Mouse (Mus musculus): ENCODE measurements around the gene 5730596B20Rik.

The 5730596B20Rik gene

DNA sequence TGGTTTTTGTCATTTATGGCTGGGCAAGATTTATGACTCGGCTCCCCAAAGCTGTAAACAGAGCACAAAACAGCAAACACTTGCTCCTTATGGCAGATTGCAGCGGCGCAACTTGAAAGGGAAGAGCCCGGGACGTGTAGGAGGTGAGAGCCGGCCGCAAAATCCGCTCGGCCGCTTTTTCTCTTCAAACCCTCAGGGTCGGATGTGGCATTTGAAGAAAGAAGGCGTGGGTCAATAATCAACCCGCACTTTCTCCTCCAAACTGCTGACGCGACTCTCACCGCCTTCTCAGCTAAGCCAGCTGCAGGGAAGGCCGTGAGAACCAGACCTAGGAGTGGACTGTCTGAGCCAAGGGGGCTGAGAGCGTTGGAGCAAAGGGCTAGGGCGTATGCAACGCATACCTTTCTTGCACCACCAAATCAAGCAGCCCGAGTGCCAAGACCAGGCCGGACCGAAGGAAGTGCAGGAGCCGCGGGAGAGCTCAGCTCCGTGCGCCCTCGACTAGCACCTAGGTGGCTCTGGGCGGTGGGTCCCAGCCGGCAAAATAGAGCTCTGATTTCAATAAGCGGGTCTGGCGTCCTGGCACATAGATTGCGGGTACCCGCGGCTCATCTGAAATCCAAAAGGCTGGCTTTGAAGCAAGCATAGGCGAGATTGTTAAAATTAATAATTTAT, at the start of gene 5730596B20Rik:
TSS of gene 5730596B20Rik (plus strand) at position 438 of the 675 bp plus-strand sequence.
- no peak for DNase-seq (ENCODE audit: low spot score)

GRCm38 (mm10) chr6:52137841-52138535, 39.3 kb upstream of the 5730596B20Rik start:
- DNase-seq (ENCODE audit: low spot score): no peak

DNA sequence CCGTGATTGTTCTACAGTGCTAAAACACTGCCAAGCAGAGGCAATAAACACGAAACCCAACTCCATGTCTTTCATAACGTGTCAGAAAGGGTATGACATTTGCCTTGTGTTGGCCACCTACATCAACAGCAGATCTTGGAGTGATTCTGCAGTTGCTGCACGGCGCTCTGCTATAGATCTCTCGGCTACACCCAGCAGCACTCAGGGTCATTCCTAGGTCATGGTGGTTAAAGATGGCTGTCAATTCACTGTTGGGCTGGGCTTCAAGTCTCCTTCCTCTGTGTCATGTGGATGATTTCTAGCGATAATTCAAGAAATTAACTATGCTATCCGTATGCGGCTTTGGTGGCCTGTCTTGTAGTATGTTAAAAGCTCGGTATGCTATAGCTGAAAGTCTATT, 38.7 kb upstream of the 5730596B20Rik start:
- DNase-seq (ENCODE audit: low spot score): no peak

GRCm38 (mm10) chr6:52139115-52139514, 38.2 kb upstream of the 5730596B20Rik start:
- DNase-seq (ENCODE audit: low spot score): no peak

GRCm38 (mm10) chr6:52150401-52150966, 26.8 kb upstream of the 5730596B20Rik start:
- DNase-seq (ENCODE audit: low spot score): no peak

DNA sequence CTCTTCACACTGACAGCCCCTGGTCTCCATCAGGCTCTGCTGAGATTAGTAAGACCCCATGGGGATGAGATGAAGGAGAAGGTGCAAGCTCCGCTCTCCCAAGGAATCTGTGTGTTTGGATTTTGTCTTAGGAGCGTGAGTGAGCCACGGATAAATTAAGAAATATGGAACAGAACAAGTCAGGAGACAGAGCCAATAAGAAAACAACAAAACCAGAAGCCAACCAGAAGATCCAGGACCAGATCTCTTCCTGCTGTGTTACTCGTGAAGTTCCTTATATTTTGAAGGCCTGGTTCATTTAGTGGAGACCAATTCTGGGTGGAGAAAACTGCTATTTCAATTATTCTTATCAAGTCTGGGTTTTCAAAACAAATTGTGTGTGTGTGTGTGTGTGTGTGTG, 25.7 kb upstream of the 5730596B20Rik start:
- no peak for DNase-seq (ENCODE audit: low spot score)

- no peak for DNase-seq (ENCODE audit: low spot score)
Observed at GRCm38 (mm10) chr6:52152226-52153193, 24.8 kb upstream of the 5730596B20Rik start.

- DNase-seq (ENCODE audit: low spot score): no peak
Observed at GRCm38 (mm10) chr6:52153270-52153669, 24.0 kb upstream of the 5730596B20Rik start.

GRCm38 (mm10) chr6:52154044-52154443, 23.3 kb upstream of the 5730596B20Rik start:
- DNase-seq (ENCODE audit: low spot score): no peak

GRCm38 (mm10) chr6:52155471-52155870, 21.8 kb upstream of the 5730596B20Rik start:
- DNase-seq (ENCODE audit: low spot score): no peak

GRCm38 (mm10) chr6:52156551-52157200, 20.6 kb upstream of the 5730596B20Rik start:
- DNase-seq (ENCODE audit: low spot score): no peak

GRCm38 (mm10) chr6:52157466-52158275, 19.6 kb upstream of the 5730596B20Rik start:
- no peak for DNase-seq (ENCODE audit: low spot score)

- peak; percentile 5 for DNase-seq (ENCODE audit: low spot score)
Observed at GRCm38 (mm10) chr6:52158276-52159051, 18.8 kb upstream of the 5730596B20Rik start, which contains the start of gene Hoxa1. Gene Hoxa1 (minus strand): TSS chr6:52158317.

DNA sequence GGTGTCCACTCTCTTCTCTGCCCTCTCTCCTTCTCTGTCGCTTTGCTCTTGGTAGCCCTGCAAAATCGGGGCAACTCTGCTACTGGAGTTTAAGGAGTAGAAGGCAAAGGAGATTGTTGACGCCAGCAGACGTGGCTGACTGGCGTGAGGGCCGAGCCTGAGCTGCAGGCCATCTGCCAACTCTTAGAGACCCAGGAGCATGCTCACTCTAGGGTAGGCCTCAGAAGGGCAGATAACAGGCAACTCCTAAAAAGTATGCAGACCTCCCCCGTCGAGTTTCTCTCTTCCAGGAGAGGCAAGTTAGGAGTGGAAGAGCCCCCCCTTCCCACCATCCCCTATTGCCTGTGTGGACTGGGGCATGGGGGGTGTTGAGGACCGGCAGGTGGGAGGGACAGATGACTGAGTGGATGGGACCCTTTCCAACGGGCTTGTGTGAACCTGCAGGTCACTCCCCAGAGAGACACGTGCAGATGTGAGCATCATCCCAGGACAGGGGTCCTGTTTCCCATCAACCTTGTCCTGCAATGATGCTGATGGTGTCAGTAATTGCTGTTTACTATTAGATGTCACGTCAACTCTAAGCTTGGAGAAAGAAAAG, 18.0 kb upstream of the 5730596B20Rik start:
- DNase-seq (ENCODE audit: low spot score): no peak

DNA sequence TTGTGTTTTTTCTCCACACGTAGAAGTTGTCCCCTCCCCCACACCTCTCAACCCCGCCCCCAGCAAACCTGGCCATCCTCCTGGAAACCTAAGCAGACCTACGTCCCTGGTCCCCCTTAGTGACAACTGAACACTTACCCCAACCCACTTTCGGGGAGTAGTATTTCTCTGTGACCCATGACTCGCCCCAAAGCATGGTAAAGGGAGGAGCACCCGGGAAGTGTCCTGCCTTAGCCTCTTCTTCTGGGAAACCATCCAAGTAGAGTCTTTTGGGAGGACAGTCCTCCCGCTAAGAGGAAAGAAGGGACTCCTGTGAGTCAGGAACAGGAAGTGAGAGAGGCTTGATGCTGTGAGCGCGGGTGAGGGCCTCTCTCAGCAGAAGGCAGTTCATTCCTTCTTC, 17.3 kb upstream of the 5730596B20Rik start:
- DNase-seq (ENCODE audit: low spot score): no peak

- DNase-seq (ENCODE audit: low spot score): no peak
Observed at GRCm38 (mm10) chr6:52160511-52161335, 16.6 kb upstream of the 5730596B20Rik start.

DNA sequence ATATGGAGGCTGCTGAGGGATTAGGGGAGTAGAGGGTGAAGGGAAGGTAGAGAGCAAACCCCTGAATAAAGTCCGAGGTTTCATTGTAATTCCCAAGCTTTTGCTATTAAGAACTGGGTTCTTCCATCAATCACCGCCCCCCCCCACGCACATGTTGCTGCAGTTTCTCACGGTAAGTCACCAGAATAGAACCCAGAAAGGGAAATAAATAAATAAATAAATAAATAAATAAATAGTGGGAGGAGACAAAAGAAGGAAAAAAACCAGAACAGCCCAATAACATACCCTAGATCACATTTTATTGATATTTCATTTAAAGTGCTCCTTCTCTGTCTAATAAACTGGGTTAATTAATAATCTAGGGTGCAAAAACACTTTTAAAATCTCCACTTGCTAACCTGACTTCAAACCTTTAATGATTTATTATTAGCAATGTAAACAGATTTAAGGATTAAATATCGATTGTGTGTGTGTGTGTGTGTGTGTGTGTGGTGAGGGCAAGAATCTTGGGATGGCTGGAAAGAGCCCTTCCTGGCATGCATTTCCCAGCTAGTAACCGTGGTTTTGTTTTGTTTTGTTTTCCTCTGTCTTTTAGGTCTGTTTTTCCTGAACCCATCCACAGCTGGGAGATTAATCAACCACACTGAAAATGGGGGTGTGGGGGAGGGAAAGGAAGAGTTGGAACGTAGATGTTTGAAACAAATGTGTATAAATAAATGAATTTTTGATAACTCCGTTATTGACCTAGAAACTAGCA, 15.8 kb upstream of the 5730596B20Rik start:
- DNase-seq (ENCODE audit: low spot score): no peak

GRCm38 (mm10) chr6:52162093-52162380, 15.3 kb upstream of the 5730596B20Rik start:
- DNase-seq (ENCODE audit: low spot score): no peak
